ENCODE assay signal across 8 mouse cellular contexts in the genomic region with DNA sequence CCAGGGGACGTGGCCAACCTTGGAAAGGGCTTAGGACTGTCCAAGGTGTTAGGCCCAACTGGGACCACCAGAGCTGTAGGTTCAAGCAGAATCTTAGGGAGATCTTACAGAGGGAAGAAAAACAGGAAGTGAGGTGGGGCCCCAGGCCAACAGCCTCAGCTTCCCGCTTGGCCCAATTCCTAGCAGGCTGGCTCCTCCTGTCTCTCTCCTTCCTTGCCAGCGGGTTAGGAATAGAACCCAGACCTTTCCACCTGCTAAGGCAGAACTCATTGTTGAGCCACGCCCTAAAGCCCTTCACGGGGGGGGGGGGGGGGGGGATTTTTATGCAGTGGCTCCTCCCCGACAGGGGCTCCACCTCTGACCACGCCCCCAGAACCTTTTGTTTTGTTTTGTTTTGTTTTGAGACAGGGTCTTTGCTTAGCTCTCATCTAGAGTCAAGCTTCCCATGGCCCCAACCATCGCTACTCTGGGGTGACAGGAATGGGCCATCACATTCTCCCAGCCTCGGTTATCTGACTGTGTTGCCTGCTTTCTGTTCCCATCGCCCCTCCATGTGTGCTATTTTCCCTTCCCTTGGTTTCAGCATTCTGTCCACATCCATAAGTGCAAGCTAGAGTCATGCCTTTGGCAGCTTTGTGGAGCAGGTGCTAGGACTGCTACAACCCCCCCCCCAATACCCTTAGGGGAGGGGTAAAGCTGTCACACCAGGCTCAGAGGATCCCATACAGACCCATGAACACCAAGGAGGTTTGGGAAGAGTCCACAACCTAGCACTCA. TPM values are rescaled to one million over a fixed set of nuclear protein-coding genes. Genes with fewer than 3 reads are reported as not detected.
DNase-seq lines count a peak whose midpoint lies in the region; ATAC-seq lines count a peak whose summit lies in the region.

No protein-coding gene starts in this region.

- H3K27me3 ChIP-seq in embryonic facial prominence, embryonic 13.5 days, result no peaks in the 10 kb centered on the region
- H3K27me3 ChIP-seq in intestine, embryonic 15.5 days (replicated peaks), result no peaks in the 10 kb centered on the region

- H3K27ac ChIP-seq in embryonic facial prominence, embryonic 13.5 days, result peak overlapping the region; percentile 98
- peak overlapping the region; percentile 97 for H3K27ac ChIP-seq in intestine, embryonic 15.5 days

- H3K9me3 ChIP-seq in embryonic facial prominence, embryonic 13.5 days, result no peaks in the 10 kb centered on the region
- no peaks in the 10 kb centered on the region for H3K9me3 ChIP-seq in intestine, embryonic 15.5 days

- H3K4me1 ChIP-seq in embryonic facial prominence, embryonic 13.5 days, result peaks cover 42% of the 10 kb centered on the region
- H3K4me1 ChIP-seq in intestine, embryonic 15.5 days (replicated peaks), result peaks cover 37% of the 10 kb centered on the region

- peak overlapping the region; percentile 80; the same call in 1 of the 2 replicates for H3K9ac ChIP-seq in embryonic facial prominence, embryonic 13.5 days
- peak overlapping the region; percentile 10; the same call in 1 of the 2 replicates for H3K9ac ChIP-seq in intestine, embryonic 15.5 days

- H3K36me3 ChIP-seq in embryonic facial prominence, embryonic 13.5 days, result peaks cover 14% of the 10 kb centered on the region
- H3K36me3 ChIP-seq in intestine, embryonic 15.5 days, result 0 out of 2 replicates have a peak, but pooled peaks cover 2% of the 10 kb centered on the region

- peak overlapping the region; percentile 91 for H3K4me2 ChIP-seq in embryonic facial prominence, embryonic 13.5 days
- peak overlapping the region; percentile 83 for H3K4me2 ChIP-seq in intestine, embryonic 15.5 days (replicated peaks)

- peak; percentile 67 for DNase-seq in adrenal gland, postnatal 10 days
- DNase-seq in adrenal gland, adult 18-20 months (ENCODE audit: low spot score in 2 of 2), result no peak
- peak; percentile 64 for DNase-seq in 3134 (ENCODE audit: extremely low read depth, insufficient read length, low spot score)
- DNase-seq in lung, postnatal 14 days, result peak; percentile 67
- no peak for DNase-seq in frontal cortex, postnatal 14 days (ENCODE audit: low spot score in 2 of 2)
- DNase-seq in gastrocnemius, postnatal 25 days, result no peak

- 46% methylated on average over 10 of the region's 10 CpGs for WGBS in embryonic facial prominence, embryonic 13.5 days
- WGBS in intestine, embryonic 15.5 days, result 46% methylated on average over 10 of the region's 10 CpGs

- no peak for ATAC-seq in embryonic facial prominence, embryonic 13.5 days (ENCODE audit: insufficient number of reproducible peaks, insufficient read depth, low FRiP score, low TSS enrichment, low read depth)
- ATAC-seq in intestine, embryonic 15.5 days, result no peak

- no peak overlapping the region for H3K4me3 ChIP-seq in embryonic facial prominence, embryonic 13.5 days
- no peak overlapping the region for H3K4me3 ChIP-seq in intestine, embryonic 15.5 days (replicated peaks)

RNA-seq across cellular contexts. Expression of a gene that starts 0.9 kb away (rescaled TPM):
- 100 to 1,000 TPM; 249 to 298 TPM for total RNA-seq in adrenal gland, postnatal 10 days (2021)
- total RNA-seq in adrenal gland, adult 18-20 months (2021), result 100 to 1,000 TPM; 162 to 331 TPM
- 78.3 and 86.3 TPM in 2 replicates for polyA plus RNA-seq in embryonic facial prominence, embryonic 13.5 days (2015; fragmentation: Nextera tagmentation; extraction: Ambion mirVana)
- 68.8 and 73.0 TPM in 2 replicates for polyA plus RNA-seq in intestine, embryonic 15.5 days (2015; fragmentation: Nextera tagmentation; extraction: Ambion mirVana)
- total RNA-seq in gastrocnemius, postnatal 25 days (2021), result 100 to 1,000 TPM; 243 to 270 TPM

RNA-seq across cellular contexts. Expression of a gene that starts 21.9 kb away (rescaled TPM):
- 10 to 100 TPM; 50.4 to 65.3 TPM for total RNA-seq in adrenal gland, postnatal 10 days (2021)
- 10 to 100 TPM; 51.4 to 58.5 TPM for total RNA-seq in adrenal gland, adult 18-20 months (2021)
- 76.8 and 82.4 TPM in 2 replicates for polyA plus RNA-seq in embryonic facial prominence, embryonic 13.5 days (2015; fragmentation: Nextera tagmentation; extraction: Ambion mirVana)
- 54.9 and 62.4 TPM in 2 replicates for polyA plus RNA-seq in intestine, embryonic 15.5 days (2015; fragmentation: Nextera tagmentation; extraction: Ambion mirVana)
- total RNA-seq in gastrocnemius, postnatal 25 days (2021), result 10 to 100 TPM; 30.5 to 31.4 TPM

RNA-seq across cellular contexts. Expression of a gene that starts 23.0 kb away (rescaled TPM):
- 10 to 100 TPM; 17.7 to 20.1 TPM for total RNA-seq in adrenal gland, postnatal 10 days (2021)
- 10 to 100 TPM; 16.1 to 29.6 TPM for total RNA-seq in adrenal gland, adult 18-20 months (2021)
- 45.8 and 46.3 TPM in 2 replicates for polyA plus RNA-seq in embryonic facial prominence, embryonic 13.5 days (2015; fragmentation: Nextera tagmentation; extraction: Ambion mirVana)
- polyA plus RNA-seq in intestine, embryonic 15.5 days (2015; fragmentation: Nextera tagmentation; extraction: Ambion mirVana), result 40.4 and 43.0 TPM in 2 replicates
- total RNA-seq in gastrocnemius, postnatal 25 days (2021), result 1 to 10 TPM; 5.7 to 6.8 TPM

RNA-seq across cellular contexts. Expression of a gene that starts 23.2 kb away (rescaled TPM):
- total RNA-seq in adrenal gland, postnatal 10 days (2021), result 10 to 100 TPM in 1 of 2 experiments, 1 to 10 TPM in 1; 6.9 to 13.1 TPM
- 10 to 100 TPM; 11.0 to 18.0 TPM for total RNA-seq in adrenal gland, adult 18-20 months (2021)
- polyA plus RNA-seq in embryonic facial prominence, embryonic 13.5 days (2015; fragmentation: Nextera tagmentation; extraction: Ambion mirVana), result 24.0 and 29.2 TPM in 2 replicates
- polyA plus RNA-seq in intestine, embryonic 15.5 days (2015; fragmentation: Nextera tagmentation; extraction: Ambion mirVana), result 22.3 and 26.5 TPM in 2 replicates
- 1 to 10 TPM; 2.4 to 3.8 TPM for total RNA-seq in gastrocnemius, postnatal 25 days (2021)

RNA-seq across cellular contexts. Expression of a gene that starts 56.2 kb away (rescaled TPM):
- total RNA-seq in adrenal gland, postnatal 10 days (2021), result 100 to 1,000 TPM; 121 to 131 TPM
- total RNA-seq in adrenal gland, adult 18-20 months (2021), result 100 to 1,000 TPM; 134 to 140 TPM
- polyA plus RNA-seq in embryonic facial prominence, embryonic 13.5 days (2015; fragmentation: Nextera tagmentation; extraction: Ambion mirVana), result 131 and 169 TPM in 2 replicates
- polyA plus RNA-seq in intestine, embryonic 15.5 days (2015; fragmentation: Nextera tagmentation; extraction: Ambion mirVana), result 134 and 152 TPM in 2 replicates
- total RNA-seq in gastrocnemius, postnatal 25 days (2021), result 10 to 100 TPM; 85.8 to 99.9 TPM

Comparison
In these comparisons a context has a peak if more than half of its experiments do, and no peak if none do; other contexts are left out.
1. DNase-seq: peak in adrenal gland, postnatal 10 days (single experiment), 3134 (single experiment) and lung, postnatal 14 days (single experiment); none in adrenal gland, adult 18-20 months (0 of 2), frontal cortex, postnatal 14 days (0 of 2) and gastrocnemius, postnatal 25 days (single experiment).